Mouse (Mus musculus) kidney, postnatal 25 days (tissue): ENCODE results near the gene Olfm2.

ENCODE experiments used
- DNase-seq, 2 experiments: peaks; one replicate each; pipeline ENCODE4 v3.0.0; 2021; ENCODE audit warnings: mixed read lengths in 2 of 2

Olfm2 gene

GRCm38 (mm10) chr9:20746017-20746660 lies at the start of gene Olfm2:
Gene Olfm2 (minus strand): TSS chr9:20746349.
- no peak for DNase-seq

GRCm38 (mm10) chr9:20794108-20794806 lies 48.1 kb upstream of the Olfm2 start:
- peak; percentile 17 to 63 for DNase-seq

- DNase-seq, result no peak
Observed at GRCm38 (mm10) chr9:20790345-20790744, 44.2 kb upstream of the Olfm2 start.

- no peak for DNase-seq
Observed at GRCm38 (mm10) chr9:20789651-20790050, 43.5 kb upstream of the Olfm2 start.

GRCm38 (mm10) chr9:20787992-20788391 lies 41.8 kb upstream of the Olfm2 start:
- DNase-seq, result no peak

- DNase-seq, result no peak
Observed at GRCm38 (mm10) chr9:20785055-20785454, 38.9 kb upstream of the Olfm2 start.

- peak; percentile 51 to 69 for DNase-seq
Observed at GRCm38 (mm10) chr9:20781286-20781685, 35.1 kb upstream of the Olfm2 start.

GRCm38 (mm10) chr9:20765274-20765673 lies 19.1 kb upstream of the Olfm2 start:
- DNase-seq, result no peak

- no peak for DNase-seq
Observed at GRCm38 (mm10) chr9:20763099-20763498, 16.9 kb upstream of the Olfm2 start.

GRCm38 (mm10) chr9:20762197-20762961 lies 16.2 kb upstream of the Olfm2 start:
- DNase-seq, result no peak

- DNase-seq, result no peak
Observed at GRCm38 (mm10) chr9:20761388-20761787, 15.2 kb upstream of the Olfm2 start.

- DNase-seq, result peak; percentile 62 to 89
Observed at GRCm38 (mm10) chr9:20760813-20761212, 14.7 kb upstream of the Olfm2 start.

- no peak for DNase-seq
Observed at GRCm38 (mm10) chr9:20758896-20759295, 12.7 kb upstream of the Olfm2 start.

- no peak for DNase-seq
Observed at GRCm38 (mm10) chr9:20758243-20758642, 12.1 kb upstream of the Olfm2 start.

- DNase-seq, result peak; percentile 70 to 86
Observed at GRCm38 (mm10) chr9:20757087-20757955, 11.2 kb upstream of the Olfm2 start.

GRCm38 (mm10) chr9:20756081-20756700 lies 10.0 kb upstream of the Olfm2 start:
- DNase-seq, result no peak

- no peak for DNase-seq
Observed at GRCm38 (mm10) chr9:20754335-20754734, 8.2 kb upstream of the Olfm2 start.

GRCm38 (mm10) chr9:20751477-20752029 lies 5.4 kb upstream of the Olfm2 start:
- DNase-seq, result no peak

- DNase-seq, result no peak
Observed at GRCm38 (mm10) chr9:20749213-20749612, 3.1 kb upstream of the Olfm2 start.

- no peak for DNase-seq
Observed at GRCm38 (mm10) chr9:20748540-20748939, 2.4 kb upstream of the Olfm2 start.

- no peak for DNase-seq
Observed at GRCm38 (mm10) chr9:20747682-20748081, 1.5 kb upstream of the Olfm2 start.
